Comparison of ENCODE assay signal across 19 mouse cellular contexts in the genomic region with DNA sequence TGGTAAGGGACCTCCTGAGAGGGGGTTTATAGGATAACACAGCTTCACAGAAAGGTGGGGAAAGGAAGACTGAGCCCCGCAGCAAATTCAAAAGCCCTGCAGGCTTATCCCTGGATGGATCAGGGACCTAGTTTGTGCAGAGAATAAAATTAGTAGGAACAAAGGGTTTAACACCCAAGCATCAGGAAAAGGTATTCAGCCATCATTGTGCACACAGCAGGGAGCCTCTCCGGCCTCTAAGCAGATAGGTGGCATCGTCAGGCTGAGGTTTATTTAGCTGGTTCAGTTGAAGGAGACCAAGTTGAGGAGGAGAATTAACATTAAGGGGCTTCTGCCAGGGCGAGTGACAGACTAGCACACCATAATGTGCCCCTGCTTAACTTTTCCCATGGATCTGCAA.
DNase-seq lines count a peak whose midpoint lies in the region; ATAC-seq and TF ChIP-seq lines count a peak whose summit lies in the region.
"Had no signal": no experiment of that assay in that cellular context is flagged by ENCODE, and none has a peak within 500 bp of the region (broad histone marks: within the 10 kb centered on the region; RNA-seq: fewer than 3 reads in every experiment).

No protein-coding gene starts in this region.

- 19% methylated on average over 4 of the region's 4 CpGs for WGBS in midbrain, embryonic 10.5 days
- WGBS in midbrain, postnatal 0 days: 24% methylated on average over 4 of the region's 4 CpGs
- WGBS in midbrain, embryonic 13.5 days: 16% methylated on average over 4 of the region's 4 CpGs

- H3K27me3 ChIP-seq in midbrain, embryonic 10.5 days (ENCODE audit: low read depth, poor library complexity, severe bottlenecking): no peaks in the 10 kb centered on the region
- H3K27me3 ChIP-seq in midbrain, postnatal 0 days (ENCODE audit: insufficient read depth, low read length): no peaks in the 10 kb centered on the region
- H3K27me3 ChIP-seq in midbrain, embryonic 13.5 days: no peaks in the 10 kb centered on the region
- H3K27me3 ChIP-seq: forebrain, embryonic 12.5 days; heart, embryonic 12.5 days; hindbrain, embryonic 15.5 days; Patski had no signal

- H3K9me3 ChIP-seq in midbrain, embryonic 10.5 days (replicated peaks): no peaks in the 10 kb centered on the region
- H3K9me3 ChIP-seq in midbrain, postnatal 0 days (ENCODE audit: low read length): no peaks in the 10 kb centered on the region
- H3K9me3 ChIP-seq in midbrain, embryonic 13.5 days: no peaks in the 10 kb centered on the region
- H3K9me3 ChIP-seq: forebrain, embryonic 12.5 days; heart, embryonic 12.5 days; hindbrain, embryonic 15.5 days had no signal

- no peaks in the 10 kb centered on the region for H3K36me3 ChIP-seq in midbrain, embryonic 10.5 days
- no peaks in the 10 kb centered on the region for H3K36me3 ChIP-seq in midbrain, postnatal 0 days (ENCODE audit: insufficient read depth, low read length)
- no peaks in the 10 kb centered on the region for H3K36me3 ChIP-seq in midbrain, embryonic 13.5 days
- H3K36me3 ChIP-seq: forebrain, embryonic 12.5 days; heart, embryonic 12.5 days; hindbrain, embryonic 15.5 days had no signal

- peaks cover 22% of the 10 kb centered on the region for H3K4me1 ChIP-seq in midbrain, embryonic 10.5 days
- H3K4me1 ChIP-seq in midbrain, postnatal 0 days (ENCODE audit: insufficient read depth, low read length): 0 out of 2 replicates have a peak, but pooled peaks cover 8% of the 10 kb centered on the region
- peaks cover 14% of the 10 kb centered on the region for H3K4me1 ChIP-seq in midbrain, embryonic 13.5 days (replicated peaks)
- H3K4me1 ChIP-seq: heart, embryonic 12.5 days; hindbrain, embryonic 15.5 days had no signal

- no peak for ATAC-seq in midbrain, postnatal 0 days (ENCODE audit: low FRiP score)
- ATAC-seq in midbrain, embryonic 13.5 days: peak; percentile 46; the same call in 1 of the 2 replicates
- ATAC-seq in monocyte, adult 5-6 weeks (replicated peaks; ENCODE audit: insufficient number of reproducible peaks, low FRiP score, low TSS enrichment, poor library complexity, severe bottlenecking): no peak
- ATAC-seq: forebrain, embryonic 16.5 days; inflammation-experienced regulatory T-cells, adult 6 months; intestine, postnatal 0 days; Patski had no signal

- TF ChIP-seq CTCF in midbrain, postnatal 0 days (IDR thresholded peaks at IDR 0.05): no peak

- H3K4me2 ChIP-seq in midbrain, postnatal 0 days (ENCODE audit: low read depth, low read length, poor library complexity, severe bottlenecking): no peak overlapping the region
- no peak overlapping the region for H3K4me2 ChIP-seq in midbrain, embryonic 13.5 days (replicated peaks)
- H3K4me2 ChIP-seq: forebrain, embryonic 12.5 days; heart, embryonic 12.5 days; hindbrain, embryonic 15.5 days had no signal

- peak overlapping the region; percentile 42; the same call in 1 of the 2 replicates for H3K27ac ChIP-seq in midbrain, embryonic 10.5 days (replicated peaks)
- H3K27ac ChIP-seq in midbrain, postnatal 0 days (ENCODE audit: low read depth, low read length): no peak overlapping the region
- no peak overlapping the region for H3K27ac ChIP-seq in midbrain, embryonic 13.5 days
- H3K27ac ChIP-seq: forebrain, embryonic 12.5 days; heart, adult 2 months; hindbrain, embryonic 15.5 days had no signal

- no peak overlapping the region for H3K4me3 ChIP-seq in midbrain, embryonic 10.5 days
- no peak overlapping the region for H3K4me3 ChIP-seq in midbrain, postnatal 0 days (ENCODE audit: low read depth, low read length)
- no peak overlapping the region for H3K4me3 ChIP-seq in midbrain, embryonic 13.5 days (replicated peaks)
- H3K4me3 ChIP-seq: forebrain, embryonic 12.5 days; heart, adult 2 months; heart, embryonic 12.5 days; hindbrain, embryonic 15.5 days had no signal

- DNase-seq in midbrain, embryonic 10.5 days (ENCODE audit: low spot score): no peak
- no peak for DNase-seq in midbrain, postnatal 0 days (ENCODE audit: low spot score)
- peak; percentile 38 for DNase-seq in R1 (ENCODE audit: low read depth, low spot score)
- DNase-seq in adrenal gland, postnatal 10 days: no peak
- DNase-seq: adrenal gland, postnatal 14 days; cerebellum, adult 18-20 months; cerebellum, adult 9-11 months; cerebellum, postnatal 36 days; gastrocnemius, postnatal 10 days; heart, adult 2 months had no signal

- H3K9ac ChIP-seq in midbrain, postnatal 0 days (replicated peaks; ENCODE audit: low read length, poor library complexity, severe bottlenecking): no peak overlapping the region
- no peak overlapping the region; the same call in 1 of the 2 replicates for H3K9ac ChIP-seq in midbrain, embryonic 13.5 days (replicated peaks)
- H3K9ac ChIP-seq: forebrain, embryonic 12.5 days; heart, embryonic 12.5 days; hindbrain, embryonic 15.5 days had no signal
